Mouse (Mus musculus) liver, embryonic 15.5 days (tissue): ENCODE measurements around the gene Gm21409. TPM values are rescaled to one million over a fixed set of nuclear protein-coding genes. Genes with fewer than 3 reads are reported as not detected.
"Not testable (repeated sequence)": the region's sequence is repeated elsewhere in the genome, so short reads cannot be mapped to it uniquely, and the experiment has no call there.

Experiments used
- ATAC-seq: fragments of 200-750 bp; cut with Nextera tagmentation; 2 replicates; pipeline ENCODE4 v1.8.0; 2017; ENCODE audit warnings: moderate number of reproducible peaks, mild to moderate bottlenecking, moderate library complexity; ENCODE audit not compliant: insufficient read depth
- H3K27ac ChIP-seq: fragments of 300-500 bp; sonication (generic); replicated peaks from 2 replicates; pipeline ENCODE4 v1.5.1; 2015; ENCODE audit warnings: mild to moderate bottlenecking, inconsistent platforms
- H3K27me3 ChIP-seq: fragments of 300-500 bp; sonication (generic); 2 replicates; pipeline ENCODE4 v1.6.1; 2015; ENCODE audit warnings: mild to moderate bottlenecking, inconsistent platforms
- H3K36me3 ChIP-seq: fragments of 300-500 bp; sonication (generic); replicated peaks from 2 replicates; pipeline ENCODE4 v1.6.1; 2015; ENCODE audit warnings: moderate library complexity, mild to moderate bottlenecking, inconsistent platforms
- H3K4me1 ChIP-seq: fragments of 300-500 bp; sonication (generic); replicated peaks from 2 replicates; pipeline ENCODE4 v1.6.1; 2015; ENCODE audit warnings: inconsistent platforms
- H3K4me2 ChIP-seq: fragments of 300-500 bp; sonication (generic); 2 replicates; pipeline ENCODE4 v1.6.1; 2015; ENCODE audit warnings: moderate library complexity, mild to moderate bottlenecking, inconsistent platforms
- H3K4me3 ChIP-seq: fragments of 300-500 bp; sonication (generic); replicated peaks from 2 replicates; pipeline ENCODE4 v1.5.1; 2015; ENCODE audit warnings: mild to moderate bottlenecking, inconsistent platforms
- H3K9ac ChIP-seq: fragments of 300-500 bp; sonication (generic); 2 replicates; pipeline ENCODE4 v1.6.1; 2015; ENCODE audit warnings: moderate library complexity, mild to moderate bottlenecking, inconsistent platforms
- H3K9me3 ChIP-seq: fragments of 300-500 bp; sonication (generic); replicated peaks from 2 replicates; pipeline ENCODE4 v1.6.1; 2016; ENCODE audit warnings: inconsistent platforms
- WGBS: fragments of 180-500 bp; shearing (Covaris S2); methylation state at CpG from one replicate; pipeline ENCODE4 v1.1.7; 2015; ENCODE audit warnings: mixed read lengths; ENCODE audit not compliant: insufficient replicate concordance; 5-methylcytosine and 5-hydroxymethylcytosine counted together
- polyA plus RNA-seq: library from polyadenylated mRNA; unstranded; fragments of >200 nt; fragmentation: Nextera tagmentation; extraction: Ambion mirVana; gene quantifications from 2 replicates; pipeline ENCODE4 v1.2.1, GENCODE M21; 2015

Gm21409 gene
- polyA plus RNA-seq = not detected in 2 replicates

GRCm38 (mm10) chrY:84746385-84746784 is at the start of gene Gm21409:
TSS of gene Gm21409 (plus strand) at chrY:84746685.
- H3K36me3 ChIP-seq, H3K27ac ChIP-seq, H3K9me3 ChIP-seq, H3K4me2 ChIP-seq, H3K4me1 ChIP-seq, H3K9ac ChIP-seq, H3K27me3 ChIP-seq, H3K4me3 ChIP-seq, ATAC-seq: not testable (repeated sequence)
- WGBS = no CpG with 5 or more reads among the region's 6 CpGs

Other genes with a start within 250 kb of the Gm21409 start
- gene Gm21394, start 181.8 kb upstream of the Gm21409 start, polyA plus RNA-seq = not detected in 2 replicates